Mouse (Mus musculus) small intestine, adult 2 months (tissue): ENCODE results near the gene Gm26602.
"Not testable (repeated sequence)": the region's sequence is repeated elsewhere in the genome, so short reads cannot be mapped to it uniquely, and the experiment has no call there.

Experiments
- CTCF ChIP-seq: fragments of 200-500 bp; IDR thresholded peaks from 2 replicates; pipeline ENCODE4 v1.5.1; 2012; ENCODE audit warnings: low read depth, mild to moderate bottlenecking, control low read depth, inconsistent platforms, low read length, moderate library complexity, mixed read lengths; ENCODE audit not compliant: insufficient replicate concordance, insufficient read length; ENCODE audit errors: extremely low read depth
- POLR2A ChIP-seq: fragments of 200-500 bp; IDR thresholded peaks from 2 replicates; pipeline ENCODE4 v1.6.1; 2012; ENCODE audit warnings: low read depth, mild to moderate bottlenecking, control low read depth, inconsistent platforms, low read length, moderate library complexity

DNA sequence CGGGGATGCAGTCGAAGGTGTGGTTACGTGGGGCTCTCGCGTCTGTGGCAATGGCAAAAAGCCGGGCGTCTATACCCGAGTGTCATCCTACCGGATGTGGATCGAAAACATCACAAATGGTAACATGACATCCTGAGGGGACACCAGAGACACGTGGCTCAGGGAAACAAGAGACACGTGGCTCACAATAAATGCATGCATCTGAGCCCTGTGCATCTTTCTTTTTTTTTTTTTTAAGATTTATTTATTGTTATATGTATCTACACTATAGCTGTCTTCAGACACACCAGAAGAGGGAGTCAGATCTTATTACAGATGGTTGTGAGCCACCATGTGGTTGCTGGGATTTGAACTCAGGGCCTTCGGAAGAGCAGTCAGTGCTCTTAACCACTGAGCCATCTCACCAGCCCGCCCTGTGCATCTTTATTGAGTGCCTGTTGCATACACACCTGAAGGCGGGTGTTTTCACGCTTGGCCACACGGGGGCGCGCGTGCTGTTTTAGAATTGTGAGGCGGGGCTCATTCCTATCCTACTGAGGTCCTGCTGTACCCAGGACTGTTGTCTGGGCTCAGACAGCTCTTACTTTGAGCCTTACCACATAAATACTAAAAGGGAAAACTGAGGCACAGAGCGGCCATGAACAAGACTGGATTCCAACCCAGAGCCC lies 18.1 kb upstream of the Gm26602 start:
- not testable (repeated sequence) for TF ChIP-seq POLR2A
- peak; percentile 77 for TF ChIP-seq CTCF
